Mouse (Mus musculus): ENCODE data around the gene Eif4a3. TPM values are rescaled to one million over a fixed set of nuclear protein-coding genes. Genes with fewer than 3 reads are reported as not detected.
A peak's percentile ranks its signal among the peaks of the same experiment; 100 is the strongest.
"Not testable (repeated sequence)": the region's sequence is repeated elsewhere in the genome, so short reads cannot be mapped to it uniquely, and the experiment has no call there.

Gene Eif4a3
- polyA plus RNA-seq, 1 experiment from 2014 or later: 428 TPM

- Histone ChIP-seq H3K9ac (no peak overlapping the region), H3K36me3 (ENCODE audit: insufficient read depth) (no peaks in the 10 kb centered on the region), H3K4me3 (ENCODE audit: low read depth, low read length) (no peak overlapping the region), H3K4me1 (ENCODE audit: insufficient read depth) (peaks cover 9% of the 10 kb centered on the region), H3K9me3 (ENCODE audit: low read depth, low read length) (no peaks in the 10 kb centered on the region), H3K4me2 (no peak overlapping the region), H3K27me3 (ENCODE audit: insufficient read depth, low read length) (no peaks in the 10 kb centered on the region), H3K27ac (ENCODE audit: low read depth) (no peak overlapping the region)
- 88% methylated on average over 13 of the region's 13 CpGs for WGBS
- no peak for TF ChIP-seq CTCF (IDR thresholded peaks at IDR 0.05; ENCODE audit: low read depth)
- ATAC-seq (ENCODE audit: insufficient read depth) (no peak), DNase-seq (no peak)
Observed at GRCm38 (mm10) chr11:119264413-119264812, 35.5 kb downstream of the Eif4a3 start.

DNA sequence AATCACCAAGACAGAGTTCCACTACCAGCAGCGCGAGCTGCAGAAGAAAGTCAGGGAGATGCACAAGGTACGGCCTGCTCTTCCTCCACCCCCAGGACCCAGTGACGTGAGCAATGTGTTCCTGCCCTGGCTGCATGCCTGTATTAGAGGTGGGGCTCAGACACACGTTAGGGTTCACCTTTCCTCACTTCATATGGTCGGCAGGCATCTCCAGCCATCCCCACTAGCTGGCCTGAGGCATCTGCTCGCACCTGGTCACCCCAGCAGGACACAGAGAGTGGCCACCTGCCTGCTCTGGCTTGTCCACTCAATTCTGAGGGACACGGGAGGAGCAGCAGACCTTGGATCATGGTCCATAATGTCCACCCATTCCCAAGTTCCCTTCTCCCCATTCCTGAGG, 39.9 kb downstream of the Eif4a3 start:
- no peak for TF ChIP-seq CTCF (IDR thresholded peaks at IDR 0.05; ENCODE audit: low read depth)
- no peak for DNase-seq
- no peaks in the 10 kb centered on the region for H3K27me3 ChIP-seq (ENCODE audit: insufficient read depth, low read length)
- H3K36me3 ChIP-seq (ENCODE audit: insufficient read depth): no peaks in the 10 kb centered on the region
- no peaks in the 10 kb centered on the region for H3K4me1 ChIP-seq (ENCODE audit: insufficient read depth)
- no peak for ATAC-seq (ENCODE audit: insufficient read depth)
- no peak overlapping the region for H3K4me3 ChIP-seq (ENCODE audit: low read depth, low read length)
- H3K4me2 ChIP-seq: no peak overlapping the region
- H3K27ac ChIP-seq (ENCODE audit: low read depth): no peak overlapping the region
- H3K9ac ChIP-seq: no peak overlapping the region
- H3K9me3 ChIP-seq (ENCODE audit: low read depth, low read length): no peaks in the 10 kb centered on the region
- WGBS: 87% methylated on average over 8 of the region's 8 CpGs

DNA sequence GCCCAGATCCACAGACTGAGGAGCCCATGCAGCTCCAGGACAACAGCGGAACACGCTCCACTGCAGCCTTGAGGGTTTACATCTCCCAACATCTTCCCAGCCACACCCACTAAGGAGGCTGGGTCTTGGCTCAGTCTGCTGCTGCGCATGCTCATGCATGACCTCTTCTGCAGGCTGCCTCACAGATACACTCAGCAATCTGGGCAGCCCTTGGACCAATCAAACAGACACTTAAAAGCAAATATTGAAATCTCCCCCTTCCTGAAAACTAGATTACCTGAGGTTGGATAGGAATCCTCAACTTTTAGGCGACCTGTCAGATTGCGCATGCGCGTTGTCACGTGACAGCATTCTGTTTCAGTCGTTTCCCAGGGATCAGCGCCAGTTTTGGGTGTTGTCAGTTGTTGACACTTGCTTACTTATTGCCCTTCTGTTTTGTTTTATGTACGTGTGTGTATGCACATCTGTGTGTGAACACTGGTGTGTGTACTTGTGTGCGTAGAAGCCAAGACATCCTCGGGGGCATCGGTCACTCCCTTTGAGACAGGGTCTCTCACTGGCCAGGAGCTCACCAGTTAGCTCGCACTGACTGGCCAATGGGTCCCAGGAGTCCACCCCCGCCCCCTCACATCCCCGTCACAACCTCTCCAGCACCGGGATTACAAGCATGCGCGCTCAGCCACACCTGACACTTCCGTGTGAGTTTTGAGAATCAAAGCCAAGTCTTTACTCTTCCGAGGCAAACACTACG, 41.1 kb downstream of the Eif4a3 start:
- H3K36me3 ChIP-seq (ENCODE audit: insufficient read depth): no peaks in the 10 kb centered on the region
- no peaks in the 10 kb centered on the region for H3K27me3 ChIP-seq (ENCODE audit: insufficient read depth, low read length)
- DNase-seq: peak; percentile 83
- peak overlapping the region; percentile 22 for H3K4me3 ChIP-seq (ENCODE audit: low read depth, low read length)
- H3K9ac ChIP-seq: peak overlapping the region; percentile 17
- WGBS: 52% methylated on average over 23 of the region's 23 CpGs
- H3K4me1 ChIP-seq (ENCODE audit: insufficient read depth): no peaks in the 10 kb centered on the region
- 0 out of 2 replicates have a peak overlapping the region, but pooled peaks have one; percentile 12 for H3K27ac ChIP-seq (ENCODE audit: low read depth)
- peak; percentile 79 for ATAC-seq (ENCODE audit: insufficient read depth)
- H3K9me3 ChIP-seq (ENCODE audit: low read depth, low read length): no peaks in the 10 kb centered on the region
- TF ChIP-seq CTCF (IDR thresholded peaks at IDR 0.05; ENCODE audit: low read depth): no peak
- peak overlapping the region; percentile 54 for H3K4me2 ChIP-seq

GRCm38 (mm10) chr11:119258216-119258571, 41.7 kb downstream of the Eif4a3 start:
- H3K27me3 ChIP-seq (ENCODE audit: insufficient read depth, low read length): no peaks in the 10 kb centered on the region
- peak overlapping the region; percentile 17 for H3K9ac ChIP-seq
- H3K27ac ChIP-seq (ENCODE audit: low read depth): no peak overlapping the region
- no peaks in the 10 kb centered on the region for H3K4me1 ChIP-seq (ENCODE audit: insufficient read depth)
- WGBS: 53% methylated on average over 9 of the region's 9 CpGs
- peak overlapping the region; percentile 22; the same call in 1 of the 2 replicates for H3K4me3 ChIP-seq (ENCODE audit: low read depth, low read length)
- no peaks in the 10 kb centered on the region for H3K36me3 ChIP-seq (ENCODE audit: insufficient read depth)
- peak overlapping the region; percentile 54 for H3K4me2 ChIP-seq
- ATAC-seq (ENCODE audit: insufficient read depth) (peak; percentile 12; the same call in 1 of the 2 replicates), DNase-seq (no peak)
- no peaks in the 10 kb centered on the region for H3K9me3 ChIP-seq (ENCODE audit: low read depth, low read length)
- TF ChIP-seq CTCF (IDR thresholded peaks at IDR 0.05; ENCODE audit: low read depth): no peak

- not testable (repeated sequence) for H3K4me3 ChIP-seq (ENCODE audit: low read depth, low read length); H3K9me3 ChIP-seq (ENCODE audit: low read depth, low read length); H3K27ac ChIP-seq (ENCODE audit: low read depth); H3K4me2 ChIP-seq; H3K36me3 ChIP-seq (ENCODE audit: insufficient read depth); ATAC-seq (ENCODE audit: insufficient read depth); H3K4me1 ChIP-seq (ENCODE audit: insufficient read depth); H3K9ac ChIP-seq; H3K27me3 ChIP-seq (ENCODE audit: insufficient read depth, low read length)
- WGBS: 59% methylated on average over 5 of the region's 5 CpGs
- DNase-seq: peak; percentile 25
Observed at GRCm38 (mm10) chr11:119256557-119256956, 43.3 kb downstream of the Eif4a3 start.

- Histone ChIP-seq H3K9me3 (ENCODE audit: low read depth, low read length) (no peaks in the 10 kb centered on the region), H3K9ac (no peak overlapping the region), H3K4me2 (peak overlapping the region; percentile 54), H3K27ac (ENCODE audit: low read depth) (no peak overlapping the region), H3K4me3 (ENCODE audit: low read depth, low read length) (no peak overlapping the region), H3K27me3 (ENCODE audit: insufficient read depth, low read length) (no peaks in the 10 kb centered on the region), H3K4me1 (ENCODE audit: insufficient read depth) (peaks cover 4% of the 10 kb centered on the region; the same call in 1 of the 2 replicates), H3K36me3 (ENCODE audit: insufficient read depth) (no peaks in the 10 kb centered on the region)
- WGBS: 4% methylated on average over 22 of the region's 22 CpGs
- peak; percentile 78 for TF ChIP-seq CTCF (IDR thresholded peaks at IDR 0.05; ENCODE audit: low read depth)
- ATAC-seq (ENCODE audit: insufficient read depth): peak; percentile 74
- peak; percentile 81 for DNase-seq
Observed at GRCm38 (mm10) chr11:119252854-119253541, 46.9 kb downstream of the Eif4a3 start.

DNA sequence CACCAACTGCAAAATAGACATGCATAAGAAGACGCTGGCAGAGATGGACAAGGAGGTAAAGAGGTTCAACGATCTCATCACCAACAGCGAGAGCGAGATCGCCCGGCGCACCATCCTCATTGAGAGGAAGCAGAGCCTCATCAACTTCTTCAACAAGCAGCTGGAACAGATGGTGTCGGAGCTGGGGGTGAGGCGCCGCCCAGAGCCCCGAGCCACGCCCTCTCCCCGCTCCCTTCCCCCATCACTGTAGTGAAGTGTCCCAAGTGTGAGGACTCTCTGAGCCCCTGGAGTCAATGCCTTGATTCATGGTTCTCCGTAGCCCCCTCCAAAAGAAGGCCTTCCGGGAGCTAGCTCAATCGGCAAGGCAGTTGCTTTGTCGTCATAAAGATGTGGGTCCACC, 48.9 kb downstream of the Eif4a3 start:
- DNase-seq (no peak), ATAC-seq (ENCODE audit: insufficient read depth) (no peak)
- Histone ChIP-seq H3K4me3 (ENCODE audit: low read depth, low read length) (no peak overlapping the region), H3K9me3 (ENCODE audit: low read depth, low read length) (no peaks in the 10 kb centered on the region), H3K27ac (ENCODE audit: low read depth) (no peak overlapping the region), H3K27me3 (ENCODE audit: insufficient read depth, low read length) (no peaks in the 10 kb centered on the region), H3K4me1 (ENCODE audit: insufficient read depth) (peaks cover 4% of the 10 kb centered on the region; the same call in 1 of the 2 replicates), H3K36me3 (ENCODE audit: insufficient read depth) (no peaks in the 10 kb centered on the region), H3K9ac (no peak overlapping the region), H3K4me2 (no peak overlapping the region)
- no peak for TF ChIP-seq CTCF (IDR thresholded peaks at IDR 0.05; ENCODE audit: low read depth)
- WGBS: 34% methylated on average over 17 of the region's 17 CpGs

All from lung, embryonic 14.5 days (tissue).